Mouse (Mus musculus): Measurements from ENCODE around the gene Vwa5b1. TPM values are rescaled to one million over a fixed set of nuclear protein-coding genes. Genes with fewer than 3 reads are reported as not detected.

The Vwa5b1 gene
- polyA plus RNA-seq, 1 experiment = not detected

DNA sequence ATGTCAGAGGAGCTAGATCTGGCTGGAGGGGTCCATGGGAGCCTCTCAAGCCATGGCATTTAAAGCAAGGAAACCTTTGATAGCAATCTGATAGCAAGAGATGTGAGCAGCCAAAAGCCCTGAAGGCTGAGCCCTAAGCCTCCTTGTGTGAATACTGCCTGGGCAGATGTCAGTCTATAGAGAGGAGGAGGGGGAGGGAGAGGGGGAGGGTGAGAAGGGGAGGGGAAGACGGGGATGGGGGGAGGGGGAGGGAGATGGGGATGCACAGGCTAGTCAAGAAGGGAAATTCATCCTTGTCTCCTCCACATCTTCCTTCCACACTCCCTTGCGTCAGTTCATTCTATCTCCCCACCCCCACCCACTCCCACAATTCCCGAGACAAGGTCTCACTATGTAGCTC lies 81.4 kb downstream of the Vwa5b1 start:
- Histone ChIP-seq H3K4me1 (ENCODE audit: control insufficient read depth, insufficient read depth, low read length) (no peaks in the 10 kb centered on the region), H3K4me3 (ENCODE audit: insufficient read depth, low read length) (no peak overlapping the region), H3K27ac (ENCODE audit: insufficient read depth, low read depth, low read length) (no peak overlapping the region)
- TF ChIP-seq POLR2A (IDR thresholded peaks at IDR 0.05; ENCODE audit: borderline replicate concordance, low read depth, low read length) (no peak), CTCF (IDR thresholded peaks at IDR 0.05; ENCODE audit: low read depth, low read length) (no peak)

DNA sequence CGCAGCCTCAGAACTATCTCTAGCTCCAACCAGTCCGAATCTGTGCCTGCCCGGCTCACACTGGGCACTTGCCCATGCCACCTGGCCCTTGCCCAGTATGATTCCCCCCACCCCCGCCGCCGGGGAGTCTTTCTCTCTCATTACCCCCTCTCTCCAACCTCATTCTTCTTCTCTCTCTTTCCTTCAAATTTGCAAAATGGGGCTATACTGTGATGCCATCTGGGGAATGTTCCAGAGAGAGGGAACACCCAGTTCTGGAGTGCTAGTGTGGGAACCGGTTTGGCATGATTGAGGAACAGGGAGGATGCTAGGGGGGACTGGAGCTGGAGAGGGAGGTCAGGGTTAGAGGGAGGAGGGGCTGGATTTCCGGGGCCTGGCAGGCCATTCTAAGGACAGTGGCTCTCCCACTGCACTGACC lies 82.2 kb downstream of the Vwa5b1 start:
- Histone ChIP-seq H3K4me3 (ENCODE audit: insufficient read depth, low read length) (no peak overlapping the region), H3K27ac (ENCODE audit: insufficient read depth, low read depth, low read length) (no peak overlapping the region), H3K4me1 (ENCODE audit: control insufficient read depth, insufficient read depth, low read length) (no peaks in the 10 kb centered on the region)
- TF ChIP-seq CTCF (IDR thresholded peaks at IDR 0.05; ENCODE audit: low read depth, low read length) = no peak

DNA sequence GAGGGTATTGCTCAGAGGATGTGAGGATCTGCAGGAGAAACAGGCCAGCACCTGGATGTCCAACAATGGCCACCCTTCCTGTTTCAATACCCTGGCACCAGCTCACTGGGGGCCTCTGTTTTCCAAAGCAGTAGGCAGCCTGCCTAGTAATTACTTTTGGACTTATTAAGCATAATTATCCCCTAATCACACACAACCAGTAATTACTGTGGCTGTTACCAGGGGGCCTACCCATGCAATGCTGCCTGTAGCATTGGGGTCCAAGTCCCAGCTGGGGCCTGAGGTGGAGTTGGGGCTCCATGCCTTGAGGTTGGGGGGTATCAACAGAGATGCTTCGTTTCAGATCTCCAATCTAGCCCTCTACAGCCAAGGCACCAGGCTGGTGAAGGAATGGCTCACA lies 82.6 kb downstream of the Vwa5b1 start:
- no peaks in the 10 kb centered on the region for H3K4me1 ChIP-seq (ENCODE audit: control insufficient read depth, insufficient read depth, low read length)
- H3K4me3 ChIP-seq (ENCODE audit: insufficient read depth, low read length) = no peak overlapping the region
- H3K27ac ChIP-seq (ENCODE audit: insufficient read depth, low read depth, low read length) = no peak overlapping the region
- TF ChIP-seq POLR2A (IDR thresholded peaks at IDR 0.05; ENCODE audit: borderline replicate concordance, low read depth, low read length) (no peak), CTCF (IDR thresholded peaks at IDR 0.05; ENCODE audit: low read depth, low read length) (no peak)

DNA sequence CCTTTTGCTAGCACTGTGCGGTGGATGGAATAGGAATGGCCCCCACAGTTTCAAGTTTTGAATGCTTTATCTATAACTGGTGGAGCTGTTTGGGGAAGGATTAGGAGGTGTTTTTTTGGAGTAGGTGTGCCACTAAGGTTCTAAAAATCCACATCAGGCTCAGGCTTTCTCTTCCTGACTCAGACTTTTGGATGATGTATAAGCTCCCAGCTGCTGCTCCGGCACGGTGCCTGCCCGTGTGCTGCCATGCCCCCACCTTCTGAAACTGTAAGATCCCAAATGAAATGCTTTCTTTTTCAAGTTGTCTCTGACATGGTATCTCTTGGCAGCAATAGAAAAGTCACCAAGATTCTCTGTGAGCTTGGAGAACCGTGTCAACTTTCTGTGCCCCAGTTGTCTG lies 84.1 kb downstream of the Vwa5b1 start:
- TF ChIP-seq CTCF (IDR thresholded peaks at IDR 0.05; ENCODE audit: low read depth, low read length) = no peak
- TF ChIP-seq POLR2A (IDR thresholded peaks at IDR 0.05; ENCODE audit: borderline replicate concordance, low read depth, low read length) = no peak
- no peak overlapping the region for H3K4me3 ChIP-seq (ENCODE audit: insufficient read depth, low read length)
- H3K27ac ChIP-seq (ENCODE audit: insufficient read depth, low read depth, low read length) = no peak overlapping the region
- no peaks in the 10 kb centered on the region for H3K4me1 ChIP-seq (ENCODE audit: control insufficient read depth, insufficient read depth, low read length)

DNA sequence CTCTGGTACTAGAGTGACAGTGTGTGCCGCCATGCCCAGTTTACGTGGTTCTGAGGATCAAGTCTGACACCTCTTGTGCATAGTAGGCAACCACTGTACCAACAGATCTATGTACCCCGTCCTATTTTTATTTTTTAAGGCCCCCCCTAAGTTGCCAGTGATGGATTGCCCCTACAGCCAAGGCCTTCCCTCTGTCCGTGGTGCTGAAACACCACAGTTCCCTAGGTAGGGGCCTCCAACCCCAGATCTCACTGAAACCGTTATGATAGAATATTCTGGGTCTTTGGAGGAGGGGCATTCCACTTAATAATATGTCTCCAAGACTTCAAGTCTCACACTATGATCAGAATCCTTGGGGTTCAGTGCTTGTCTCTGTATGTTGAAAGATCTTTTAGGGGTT lies 85.1 kb downstream of the Vwa5b1 start:
- no peaks in the 10 kb centered on the region for H3K4me1 ChIP-seq (ENCODE audit: control insufficient read depth, insufficient read depth, low read length)
- no peak overlapping the region for H3K4me3 ChIP-seq (ENCODE audit: insufficient read depth, low read length)
- H3K27ac ChIP-seq (ENCODE audit: insufficient read depth, low read depth, low read length) = no peak overlapping the region
- TF ChIP-seq CTCF (IDR thresholded peaks at IDR 0.05; ENCODE audit: low read depth, low read length) (no peak), POLR2A (IDR thresholded peaks at IDR 0.05; ENCODE audit: borderline replicate concordance, low read depth, low read length) (no peak)

DNA sequence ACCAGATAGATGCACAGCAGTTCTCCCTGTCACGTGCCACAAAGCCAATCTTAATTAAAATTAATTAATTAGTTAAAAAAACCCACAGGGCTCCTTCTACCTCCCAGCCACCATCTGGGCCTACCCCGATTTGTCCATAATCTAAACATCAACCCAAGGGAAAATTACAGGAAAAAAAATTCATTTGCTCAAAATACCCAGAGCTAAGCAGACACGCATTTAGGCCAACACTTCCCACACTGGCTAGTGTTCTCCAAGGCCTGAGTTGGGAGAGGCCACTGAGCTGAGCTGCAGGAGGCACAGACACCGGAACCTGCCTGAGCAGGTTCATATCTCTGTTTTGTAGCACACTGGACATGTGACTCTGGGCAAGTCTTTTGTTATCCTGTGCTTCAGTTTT lies 86.7 kb downstream of the Vwa5b1 start:
- Histone ChIP-seq H3K27ac (ENCODE audit: insufficient read depth, low read depth, low read length) (no peak overlapping the region), H3K4me1 (ENCODE audit: control insufficient read depth, insufficient read depth, low read length) (no peaks in the 10 kb centered on the region), H3K4me3 (ENCODE audit: insufficient read depth, low read length) (no peak overlapping the region)
- TF ChIP-seq CTCF (IDR thresholded peaks at IDR 0.05; ENCODE audit: low read depth, low read length) = no peak
- TF ChIP-seq POLR2A (IDR thresholded peaks at IDR 0.05; ENCODE audit: borderline replicate concordance, low read depth, low read length) = no peak

DNA sequence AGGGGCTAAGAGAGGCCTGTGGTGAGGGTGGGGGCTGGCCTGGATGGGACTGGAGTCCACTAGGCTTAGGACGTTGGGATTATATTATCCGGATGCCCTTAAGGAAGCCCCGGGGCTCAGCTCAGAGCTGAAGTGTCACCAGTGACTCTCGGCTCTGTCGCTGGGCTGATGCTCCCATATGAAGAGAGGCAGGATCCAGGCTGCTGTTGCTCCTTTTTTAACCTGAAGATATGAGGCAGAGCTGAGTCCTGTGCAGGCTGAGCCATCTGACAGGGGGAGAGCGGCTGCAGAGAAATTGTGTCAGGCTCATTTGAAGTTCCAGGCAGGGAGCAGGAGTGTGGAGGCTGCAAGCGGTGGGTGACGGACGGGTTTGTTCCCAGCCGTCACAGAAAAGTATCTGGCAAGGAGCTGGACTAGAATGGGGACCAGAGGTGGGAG lies 87.5 kb downstream of the Vwa5b1 start:
- Histone ChIP-seq H3K4me3 (ENCODE audit: insufficient read depth, low read length) (no peak overlapping the region), H3K27ac (ENCODE audit: insufficient read depth, low read depth, low read length) (no peak overlapping the region), H3K4me1 (ENCODE audit: control insufficient read depth, insufficient read depth, low read length) (no peaks in the 10 kb centered on the region)
- TF ChIP-seq POLR2A (IDR thresholded peaks at IDR 0.05; ENCODE audit: borderline replicate concordance, low read depth, low read length) (no peak), CTCF (IDR thresholded peaks at IDR 0.05; ENCODE audit: low read depth, low read length) (no peak)

DNA sequence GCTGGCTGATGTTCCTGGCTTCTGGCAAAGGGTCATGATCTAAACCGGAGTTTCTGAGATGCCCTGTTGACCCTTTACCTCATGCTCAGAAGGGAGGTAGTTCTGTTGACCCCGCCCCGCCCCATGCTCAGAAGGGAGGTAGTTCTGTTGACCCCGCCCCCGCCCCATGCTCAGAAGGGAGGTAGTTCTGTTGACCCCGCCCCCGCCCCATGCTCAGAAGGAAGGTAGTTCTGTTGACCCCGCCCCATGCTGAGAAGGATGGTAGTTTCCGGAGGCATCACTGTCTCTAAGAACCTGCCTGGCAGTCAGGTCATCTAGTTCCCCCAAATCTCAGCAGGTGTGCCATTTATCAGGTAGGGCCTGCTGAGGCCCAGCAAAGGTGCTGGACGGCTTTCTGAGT lies 88.1 kb downstream of the Vwa5b1 start:
- TF ChIP-seq POLR2A (IDR thresholded peaks at IDR 0.05; ENCODE audit: borderline replicate concordance, low read depth, low read length) = no peak
- no peak for TF ChIP-seq CTCF (IDR thresholded peaks at IDR 0.05; ENCODE audit: low read depth, low read length)
- Histone ChIP-seq H3K4me3 (ENCODE audit: insufficient read depth, low read length) (no peak overlapping the region), H3K4me1 (ENCODE audit: control insufficient read depth, insufficient read depth, low read length) (no peaks in the 10 kb centered on the region), H3K27ac (ENCODE audit: insufficient read depth, low read depth, low read length) (no peak overlapping the region)

DNA sequence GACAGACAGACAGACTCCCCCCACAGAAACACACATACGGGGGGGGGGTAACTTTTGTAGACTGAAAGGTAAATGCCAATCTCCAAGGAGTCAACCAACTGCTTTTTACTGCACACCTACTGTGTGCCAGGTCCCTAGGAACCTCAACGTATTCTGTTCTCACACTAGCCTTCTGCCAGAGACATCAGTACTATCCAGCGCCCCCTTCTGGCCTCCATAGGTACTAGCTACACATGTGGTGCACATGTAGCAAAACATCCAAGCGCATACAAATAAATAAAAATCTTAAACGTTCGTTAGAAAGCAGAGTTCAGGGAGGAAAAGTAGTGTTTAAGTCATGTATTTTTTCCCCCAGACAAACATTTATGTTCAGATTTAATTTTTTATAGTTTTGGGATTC lies 88.6 kb downstream of the Vwa5b1 start:
- TF ChIP-seq POLR2A (IDR thresholded peaks at IDR 0.05; ENCODE audit: borderline replicate concordance, low read depth, low read length) = no peak
- no peak for TF ChIP-seq CTCF (IDR thresholded peaks at IDR 0.05; ENCODE audit: low read depth, low read length)
- no peak overlapping the region for H3K27ac ChIP-seq (ENCODE audit: insufficient read depth, low read depth, low read length)
- H3K4me3 ChIP-seq (ENCODE audit: insufficient read depth, low read length) = no peak overlapping the region
- no peaks in the 10 kb centered on the region for H3K4me1 ChIP-seq (ENCODE audit: control insufficient read depth, insufficient read depth, low read length)

DNA sequence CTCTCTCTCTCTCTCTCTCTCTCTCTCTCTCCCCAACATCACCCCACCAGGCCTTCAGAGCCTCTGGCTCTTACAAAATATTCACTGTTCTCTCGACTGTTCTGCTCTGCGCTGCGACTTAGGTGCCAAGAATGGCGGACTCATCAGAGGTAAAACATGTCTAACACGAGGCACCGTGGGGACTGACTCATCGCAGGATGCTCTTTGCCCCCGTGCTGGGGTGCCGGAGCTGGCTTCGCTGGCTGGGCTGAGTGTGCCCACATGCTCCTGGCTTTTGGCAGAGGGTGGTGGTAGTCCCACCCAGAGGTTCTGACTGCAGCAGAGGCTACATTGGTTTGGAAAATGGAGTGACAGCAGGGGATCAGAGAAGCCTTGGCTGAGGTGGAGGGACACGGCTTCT lies 89.4 kb downstream of the Vwa5b1 start:
- H3K4me3 ChIP-seq (ENCODE audit: insufficient read depth, low read length) = no peak overlapping the region
- no peak overlapping the region for H3K27ac ChIP-seq (ENCODE audit: insufficient read depth, low read depth, low read length)
- H3K4me1 ChIP-seq (ENCODE audit: control insufficient read depth, insufficient read depth, low read length) = no peaks in the 10 kb centered on the region
- TF ChIP-seq CTCF (IDR thresholded peaks at IDR 0.05; ENCODE audit: low read depth, low read length) (no peak), POLR2A (IDR thresholded peaks at IDR 0.05; ENCODE audit: borderline replicate concordance, low read depth, low read length) (no peak)

DNA sequence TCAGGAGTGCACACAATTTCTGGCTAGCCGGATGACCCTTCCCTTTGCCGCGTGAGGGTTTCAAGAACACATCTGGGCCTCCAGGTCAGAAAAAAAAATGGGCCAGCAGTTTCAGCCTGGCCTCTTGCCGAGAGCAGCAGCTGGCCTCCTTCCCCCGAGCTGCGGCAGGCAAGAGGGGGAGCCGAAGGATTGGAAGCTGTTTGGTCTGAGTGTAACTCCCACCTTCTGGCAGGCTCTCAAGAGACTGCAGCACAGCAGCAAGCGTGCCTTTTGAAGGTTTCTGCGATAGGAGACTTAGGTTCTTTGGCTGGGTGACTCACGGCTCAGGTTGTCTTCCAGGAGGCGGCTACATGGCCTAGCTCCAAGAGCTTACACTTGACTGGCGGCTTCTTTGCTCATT lies 92.5 kb downstream of the Vwa5b1 start:
- Histone ChIP-seq H3K27ac (ENCODE audit: insufficient read depth, low read depth, low read length) (no peak overlapping the region), H3K4me1 (ENCODE audit: control insufficient read depth, insufficient read depth, low read length) (no peaks in the 10 kb centered on the region), H3K4me3 (ENCODE audit: insufficient read depth, low read length) (no peak overlapping the region)
- TF ChIP-seq CTCF (IDR thresholded peaks at IDR 0.05; ENCODE audit: low read depth, low read length) = no peak
- no peak for TF ChIP-seq POLR2A (IDR thresholded peaks at IDR 0.05; ENCODE audit: borderline replicate concordance, low read depth, low read length)

Measured in bone marrow macrophage, adult 2 months (primary cell).